Mouse (Mus musculus) liver, embryonic 14.5 days (tissue): Measurements from ENCODE around the gene Slfn8. TPM values are rescaled to one million over a fixed set of nuclear protein-coding genes. Genes with fewer than 3 reads are reported as not detected.
"Not testable (repeated sequence)": the region's sequence is repeated elsewhere in the genome, so short reads cannot be mapped to it uniquely, and the experiment has no call there.

ENCODE experiments used
- ATAC-seq: fragments of 200-750 bp; cut with Nextera tagmentation; 2 replicates; pipeline ENCODE4 v1.8.0; 2017; ENCODE audit warnings: moderate number of reproducible peaks, mild to moderate bottlenecking, moderate library complexity; ENCODE audit not compliant: insufficient read depth
- DNase-seq, 3 experiments: peaks; one replicate each; pipeline ENCODE4 v3.0.0-alpha.2; 2012 to 2013; ENCODE audit warnings: low read depth in 3 of 3, low spot score in 3 of 3
- H3K27ac ChIP-seq: fragments of 300-500 bp; sonication (generic); 2 replicates; pipeline ENCODE4 v1.5.1; 2014; ENCODE audit warnings: moderate library complexity, mild to moderate bottlenecking, control low read depth, inconsistent platforms
- H3K27me3 ChIP-seq: fragments of 300-500 bp; sonication (generic); 2 replicates; pipeline ENCODE4 v1.6.1; 2014; ENCODE audit warnings: mild to moderate bottlenecking, low read length, moderate library complexity; ENCODE audit not compliant: control insufficient read depth, insufficient read depth
- H3K36me3 ChIP-seq: fragments of 300-500 bp; sonication (generic); replicated peaks from 2 replicates; pipeline ENCODE4 v1.6.1; 2014; ENCODE audit warnings: low read depth; ENCODE audit not compliant: control insufficient read depth, insufficient read depth
- H3K4me1 ChIP-seq, 2 experiments: fragments of 200-500 bp in 1 of 2; fragments of 300-500 bp in 1 of 2; sonication (generic) in 1 of 2; replicated peaks; 2 replicates each; pipeline ENCODE4 v1.6.1; 2012 to 2014; ENCODE audit warnings: antibody characterized with exemption in 1 of 2, inconsistent platforms in 1 of 2, low read length in 1 of 2; ENCODE audit not compliant: control insufficient read depth in 2 of 2, insufficient read depth in 2 of 2
- H3K4me2 ChIP-seq: fragments of 300-500 bp; sonication (generic); 2 replicates; pipeline ENCODE4 v1.6.1; 2014; ENCODE audit warnings: low read depth, mild to moderate bottlenecking, control low read depth, moderate library complexity
- H3K4me3 ChIP-seq, 2 experiments: fragments of 200-500 bp in 1 of 2; fragments of 300-500 bp in 1 of 2; sonication (generic) in 1 of 2; 2 replicates each; pipeline ENCODE4 v1.5.1; 2012 to 2014; ENCODE audit warnings: low read depth in 2 of 2, low read length in 2 of 2, mild to moderate bottlenecking in 2 of 2, control low read depth in 1 of 2, inconsistent platforms in 1 of 2, moderate library complexity in 1 of 2; ENCODE audit not compliant: insufficient read depth in 1 of 2
- H3K9ac ChIP-seq: fragments of 300-500 bp; sonication (generic); replicated peaks from 2 replicates; pipeline ENCODE4 v1.6.1; 2014; ENCODE audit warnings: mild to moderate bottlenecking, control low read depth, moderate library complexity
- H3K9me3 ChIP-seq: fragments of 300-500 bp; sonication (generic); 2 replicates; pipeline ENCODE4 v1.6.1; 2016; ENCODE audit warnings: low read length, mixed read lengths; ENCODE audit not compliant: control insufficient read depth
- CTCF ChIP-seq: IDR thresholded peaks from 2 replicates; pipeline ENCODE4 v1.5.1; 2016; ENCODE audit warnings: antibody characterized with exemption, low read depth, control low read depth
- EP300 ChIP-seq: IDR thresholded peaks from 2 replicates; pipeline ENCODE4 v1.6.1; 2016; ENCODE audit warnings: antibody characterized with exemption, low read depth
- WGBS: fragments of 180-500 bp; shearing (Covaris S2); extraction: QIAGEN DNeasy Blood & Tissue Kit; methylation state at CpG from one replicate; pipeline ENCODE4 v1.1.7; 2014; ENCODE audit not compliant: insufficient replicate concordance; 5-methylcytosine and 5-hydroxymethylcytosine counted together
- polyA plus RNA-seq, 2 experiments: library from polyadenylated mRNA; depleted of rRNA in 1 of 2; stranded (reverse) in 1 of 2; unstranded in 1 of 2; fragments of >200 nt; fragmentation: Nextera tagmentation in 1 of 2; extraction: Ambion mirVana in 1 of 2; gene quantifications; 2 replicates each; pipeline versions ENCODE4 v1.2.1 to v1.2.3; 2012 to 2014

Gene Slfn8
- polyA plus RNA-seq, 2 experiments: 0.18 to 0.22 TPM

GRCm38 (mm10) chr11:83013356-83013755 lies 7.3 kb downstream of the Slfn8 start:
- TF ChIP-seq CTCF (no peak), EP300 (no peak)
- H3K27ac ChIP-seq: no peak overlapping the region
- no peak for ATAC-seq
- no peak for DNase-seq
- H3K4me2 ChIP-seq: no peak overlapping the region
- no peak overlapping the region for H3K9ac ChIP-seq
- no peaks in the 10 kb centered on the region for H3K4me1 ChIP-seq
- H3K27me3 ChIP-seq: no peaks in the 10 kb centered on the region
- WGBS: 55% methylated on average over 1 of the region's 1 CpGs
- no peaks in the 10 kb centered on the region for H3K36me3 ChIP-seq
- no peak overlapping the region for H3K4me3 ChIP-seq
- H3K9me3 ChIP-seq: no peaks in the 10 kb centered on the region

DNA sequence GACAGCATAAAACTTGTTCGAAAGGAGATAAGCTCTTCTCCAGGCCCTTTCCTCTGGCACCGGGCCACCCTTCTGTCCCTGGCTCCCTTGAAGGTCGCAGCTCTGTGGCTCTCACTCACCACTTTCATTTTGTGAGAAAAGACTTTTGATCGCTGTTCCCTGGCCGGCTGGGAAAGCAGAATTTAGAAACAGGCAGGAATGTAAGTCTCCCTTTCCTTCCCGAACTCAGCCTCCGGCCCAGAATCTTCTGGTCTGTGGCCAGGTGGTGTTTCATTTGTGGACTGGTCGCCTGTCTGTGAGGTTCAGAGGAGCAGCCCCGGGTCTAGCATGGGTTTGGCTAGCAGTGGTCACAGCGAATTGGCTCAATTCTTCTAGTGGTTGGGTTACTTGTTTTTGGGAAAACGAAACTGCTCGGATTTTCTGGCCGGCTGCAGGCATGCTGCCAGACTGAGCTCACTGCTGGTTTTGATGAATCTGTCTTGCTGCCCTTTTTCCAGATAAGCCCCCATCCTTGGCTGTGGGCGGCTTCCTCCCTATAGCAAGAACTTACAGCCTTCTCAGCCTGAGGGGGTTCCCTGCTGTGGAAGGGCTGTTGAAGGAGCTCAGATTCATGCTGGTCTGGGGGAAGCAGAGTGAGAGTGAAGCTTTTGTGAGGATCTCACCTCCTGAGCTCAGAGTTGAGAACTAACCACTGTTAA lies 29.0 kb downstream of the Slfn8 start, which contains the start of gene Slfn9:
Gene Slfn9 (minus strand): TSS at position 362 of the 698 bp plus-strand sequence.
- no peaks in the 10 kb centered on the region for H3K36me3 ChIP-seq
- H3K4me2 ChIP-seq: peak within 1 kb of the TSS; percentile 72
- H3K27me3 ChIP-seq: no peaks in the 10 kb centered on the region
- DNase-seq: no peak
- peak within 1 kb of the TSS; percentile 58 to 82 for H3K4me3 ChIP-seq
- H3K4me1 ChIP-seq: peaks cover 0 to 5% of the 10 kb centered on the region in 2 experiments; a peak in 3 of 4 replicates
- no peak within 1 kb of the TSS for H3K27ac ChIP-seq
- H3K9ac ChIP-seq: peak within 1 kb of the TSS; percentile 58
- peak; percentile 39; the same call in 1 of the 2 replicates for ATAC-seq
- TF ChIP-seq EP300: no peak
- TF ChIP-seq CTCF: no peak
- 3% methylated on average over 14 of the region's 14 CpGs for WGBS
- H3K9me3 ChIP-seq: no peaks in the 10 kb centered on the region

DNA sequence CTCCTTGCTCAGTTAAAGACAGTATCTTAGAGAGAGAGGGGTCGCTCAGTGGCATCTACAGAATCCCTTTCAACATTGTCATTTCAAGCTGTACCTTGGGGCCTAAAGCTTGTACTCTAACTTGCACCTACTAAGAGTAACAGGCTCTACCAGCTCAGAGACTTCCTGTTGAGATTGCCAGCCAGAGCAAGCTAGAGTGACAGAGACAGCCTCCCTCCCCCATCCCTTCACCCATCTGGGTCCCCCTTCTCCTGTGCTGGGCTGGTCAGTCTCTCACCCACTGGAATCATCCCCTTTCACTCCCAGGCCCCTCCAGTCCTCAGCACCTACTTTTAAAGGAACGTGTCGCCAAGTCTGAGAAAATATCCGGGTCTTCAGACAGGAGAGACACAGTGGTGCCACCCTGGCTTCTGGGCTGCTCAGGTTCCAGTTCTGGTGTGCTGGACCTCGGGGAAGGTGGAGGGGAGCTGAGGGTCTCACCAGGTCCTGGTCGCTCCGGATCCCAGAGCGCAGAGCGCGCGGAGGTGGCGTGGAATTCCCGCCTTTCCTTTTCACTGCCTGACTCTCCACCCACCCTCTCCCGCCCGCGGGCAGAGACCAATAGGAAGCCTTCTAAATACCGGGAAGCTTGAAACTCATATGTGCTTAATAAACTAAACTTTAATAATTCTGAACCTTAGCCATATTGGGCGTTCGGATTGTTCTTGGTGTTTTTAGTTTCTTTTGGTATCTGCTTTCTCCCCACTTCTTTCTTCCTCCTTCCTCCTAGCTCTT lies 29.8 kb downstream of the Slfn8 start:
- WGBS: 14% methylated on average over 19 of the region's 19 CpGs
- not testable (repeated sequence) for H3K9me3 ChIP-seq, H3K36me3 ChIP-seq, H3K4me1 ChIP-seq, H3K27ac ChIP-seq, H3K27me3 ChIP-seq
- H3K9ac ChIP-seq: peak overlapping the region; percentile 58
- peak; percentile 71; the same call in 1 of the 2 replicates for ATAC-seq
- H3K4me3 ChIP-seq: peak overlapping the region; percentile 58 to 82
- peak in 1 of 3 experiments; percentile 19 for DNase-seq
- peak overlapping the region; percentile 72 for H3K4me2 ChIP-seq

DNA sequence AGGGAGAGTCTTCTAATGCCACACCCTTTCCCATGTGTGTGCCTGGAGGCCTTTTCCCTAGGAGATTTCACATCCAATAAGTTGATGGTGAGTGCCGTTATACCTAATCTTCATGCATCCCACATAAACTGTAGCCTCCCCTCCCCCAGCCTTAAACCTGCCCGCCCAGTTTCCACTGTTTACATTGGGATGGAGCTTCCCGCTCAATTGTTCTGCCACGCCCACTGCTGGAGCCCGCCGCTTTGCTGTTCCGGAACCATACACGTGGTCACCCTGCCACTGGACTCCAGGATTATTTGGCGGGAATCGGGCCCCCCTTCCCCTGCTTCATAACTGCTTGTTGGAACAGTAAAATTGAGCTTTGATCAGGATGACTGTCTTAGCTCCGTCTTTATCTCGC lies 31.3 kb downstream of the Slfn8 start:
- Histone ChIP-seq H3K4me3 (peak overlapping the region; percentile 42 to 58), H3K4me2 (peak overlapping the region; percentile 72), H3K27ac (no peak overlapping the region), H3K9me3 (no peaks in the 10 kb centered on the region), H3K27me3 (no peaks in the 10 kb centered on the region), H3K9ac (no peak overlapping the region; the same call in 1 of the 2 replicates), H3K4me1 (peaks cover 0 to 5% of the 10 kb centered on the region in 2 experiments; a peak in 3 of 4 replicates), H3K36me3 (no peaks in the 10 kb centered on the region; the same call in 1 of the 2 replicates)
- DNase-seq: no peak
- no peak for ATAC-seq
- no peak for TF ChIP-seq EP300
- TF ChIP-seq CTCF: no peak
- WGBS: 38% methylated on average over 12 of the region's 12 CpGs

GRCm38 (mm10) chr11:82987621-82988020 lies 33.0 kb downstream of the Slfn8 start:
- WGBS: 66% methylated on average over 6 of the region's 6 CpGs
- Histone ChIP-seq H3K4me3 (no peak overlapping the region), H3K9ac (no peak overlapping the region), H3K27ac (no peak overlapping the region), H3K4me1 (peaks cover 0 to 5% of the 10 kb centered on the region in 2 experiments; a peak in 3 of 4 replicates), H3K36me3 (no peaks in the 10 kb centered on the region; the same call in 1 of the 2 replicates), H3K4me2 (no peak overlapping the region), H3K27me3 (no peaks in the 10 kb centered on the region), H3K9me3 (no peaks in the 10 kb centered on the region)
- no peak for TF ChIP-seq EP300
- no peak for TF ChIP-seq CTCF
- no peak for DNase-seq
- no peak for ATAC-seq
